Mouse (Mus musculus): Measurements from ENCODE around the gene Brf1.

Brf1 gene

GRCm38 (mm10) chr12:112941156-112941775, 59.2 kb downstream of the Brf1 start:
- CTCF ChIA-PET = interaction anchor here (0.6 kb wide), 1 partner anchor 28 kb away, joined by 3 read pairs; no protein-coding TSS in a partner anchor

GRCm38 (mm10) chr12:112940710-112941109, 59.8 kb downstream of the Brf1 start:
- CTCF ChIA-PET = interaction anchor here (0.6 kb wide), 1 partner anchor 29 kb away, joined by 3 read pairs; no protein-coding TSS in a partner anchor

- CTCF ChIA-PET = no interaction called here
Measured at GRCm38 (mm10) chr12:112940238-112940637, 60.3 kb downstream of the Brf1 start.

- CTCF ChIA-PET = no interaction called here
Measured at GRCm38 (mm10) chr12:112938873-112939565, 61.5 kb downstream of the Brf1 start.

- CTCF ChIA-PET = interaction anchor here (0.6 kb wide), 1 partner anchor 155 kb away, joined by 3 read pairs; no protein-coding TSS in a partner anchor
Measured at GRCm38 (mm10) chr12:112938366-112938765, 62.1 kb downstream of the Brf1 start.

- CTCF ChIA-PET = interaction anchor here (0.6 kb wide), 1 partner anchor 155 kb away, joined by 3 read pairs; no protein-coding TSS in a partner anchor
Measured at GRCm38 (mm10) chr12:112937906-112938305, 62.6 kb downstream of the Brf1 start.

GRCm38 (mm10) chr12:112932647-112933046, 67.9 kb downstream of the Brf1 start:
- CTCF ChIA-PET = no interaction called here

GRCm38 (mm10) chr12:112929562-112930352, 70.7 kb downstream of the Brf1 start, which contains the start of gene Jag2:
Gene Jag2, minus strand, starts transcription at chr12:112929776.
- CTCF ChIA-PET = no interaction called here

GRCm38 (mm10) chr12:112928401-112929241, 71.9 kb downstream of the Brf1 start:
- CTCF ChIA-PET = no interaction called here

GRCm38 (mm10) chr12:112927265-112927664, 73.2 kb downstream of the Brf1 start:
- CTCF ChIA-PET = no interaction called here

- CTCF ChIA-PET = no interaction called here
Measured at GRCm38 (mm10) chr12:112925950-112926349, 74.6 kb downstream of the Brf1 start.

GRCm38 (mm10) chr12:112922541-112922940, 78.0 kb downstream of the Brf1 start:
- CTCF ChIA-PET = no interaction called here

- CTCF ChIA-PET = no interaction called here
Measured at GRCm38 (mm10) chr12:112921518-112921917, 79.0 kb downstream of the Brf1 start.

- CTCF ChIA-PET = no interaction called here
Measured at GRCm38 (mm10) chr12:112917906-112918305, 82.6 kb downstream of the Brf1 start.

GRCm38 (mm10) chr12:112917486-112917885, 83.0 kb downstream of the Brf1 start:
- CTCF ChIA-PET = no interaction called here

GRCm38 (mm10) chr12:112916698-112917400, 83.7 kb downstream of the Brf1 start:
- CTCF ChIA-PET = no interaction called here

- CTCF ChIA-PET = no interaction called here
Measured at GRCm38 (mm10) chr12:112915587-112915986, 84.9 kb downstream of the Brf1 start.

- CTCF ChIA-PET = no interaction called here
Measured at GRCm38 (mm10) chr12:112914527-112914926, 86.0 kb downstream of the Brf1 start.

GRCm38 (mm10) chr12:112912951-112913745, 87.4 kb downstream of the Brf1 start:
- CTCF ChIA-PET = no interaction called here

GRCm38 (mm10) chr12:112911701-112912100, 88.8 kb downstream of the Brf1 start:
- CTCF ChIA-PET = no interaction called here

Data from spleen, embryonic (tissue).